Mouse (Mus musculus) testis, adult 2 months (tissue): Measurements from ENCODE around the gene Mfrp.

Experiments used
- CTCF ChIP-seq: fragments of 200-500 bp; IDR thresholded peaks from 2 replicates; pipeline ENCODE4 v1.5.1; 2012; ENCODE audit warnings: low read depth, mild to moderate bottlenecking, inconsistent platforms, low read length, moderate library complexity; ENCODE audit not compliant: control insufficient read depth, insufficient read depth, insufficient replicate concordance
- POLR2A ChIP-seq: fragments of 200-500 bp; IDR thresholded peaks from 2 replicates; pipeline ENCODE4 v1.6.1; 2012; ENCODE audit warnings: low read depth, mild to moderate bottlenecking, inconsistent platforms, low read length, moderate library complexity; ENCODE audit not compliant: control insufficient read depth

DNA sequence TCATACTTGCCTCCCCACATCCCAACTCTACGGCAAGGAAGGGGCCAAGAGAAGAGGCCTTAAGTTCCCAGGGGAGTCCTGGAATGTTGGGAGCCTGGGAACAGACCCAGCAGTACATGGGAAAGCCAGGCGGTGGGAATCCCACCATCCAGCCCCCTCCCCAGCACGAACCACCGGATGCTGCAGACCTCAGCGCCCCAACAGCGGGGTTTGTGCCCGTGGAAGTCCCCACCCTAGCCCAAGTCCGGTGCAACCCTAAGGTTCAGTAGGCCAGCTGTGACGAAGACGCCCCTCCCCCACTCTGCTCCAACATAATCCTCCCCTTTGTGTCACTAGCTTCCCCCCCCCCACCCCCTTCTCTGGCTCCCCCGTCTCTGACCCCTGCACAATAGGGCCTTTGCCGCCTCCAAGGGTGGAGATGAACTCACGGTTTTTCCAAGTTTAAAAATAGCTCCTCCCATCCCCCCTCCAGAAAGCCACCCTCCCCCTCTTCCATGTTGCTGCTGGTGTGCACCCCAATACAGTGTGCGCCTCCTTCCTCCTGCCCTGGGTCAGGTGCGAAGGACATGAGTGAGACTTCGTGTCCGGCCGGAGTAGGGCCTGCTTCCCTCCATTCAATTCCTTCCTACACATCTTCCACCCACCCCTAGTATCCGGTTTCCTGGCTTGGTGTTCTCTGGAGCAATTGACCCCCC is 29.2 kb downstream of the Mfrp start:
- TF ChIP-seq POLR2A (no peak), CTCF (no peak)
